ENCODE assay signal across 8 mouse cellular contexts in genomic region chrX:41912061-41912401, GRCm38 (mm10). TPM values are rescaled to one million over a fixed set of nuclear protein-coding genes. Genes with fewer than 3 reads are reported as not detected.
DNase-seq lines count a peak whose midpoint lies in the region; ATAC-seq and TF ChIP-seq lines count a peak whose summit lies in the region.

No protein-coding gene starts in this region.

- H3K4me1 ChIP-seq in cerebellum, adult 2 months (ENCODE audit: control insufficient read depth, insufficient read depth, low read length), result no peaks in the 10 kb centered on the region
- no peaks in the 10 kb centered on the region for H3K4me1 ChIP-seq in neural tube, embryonic 11.5 days (ENCODE audit: control insufficient read depth, insufficient read depth, low read length)
- peaks cover 8% of the 10 kb centered on the region for H3K4me1 ChIP-seq in limb, embryonic 13.5 days
- H3K4me1 ChIP-seq in stomach, embryonic 14.5 days (ENCODE audit: control insufficient read depth, insufficient read depth, low read length), result peaks cover 3% of the 10 kb centered on the region; the same call in 1 of the 2 replicates

- ATAC-seq in neural tube, embryonic 11.5 days (ENCODE audit: insufficient read depth, low FRiP score, low TSS enrichment), result no peak; the same call in 1 of the 2 replicates
- ATAC-seq in limb, embryonic 13.5 days (ENCODE audit: low FRiP score, low read depth), result no peak; the same call in 1 of the 2 replicates
- ATAC-seq in stomach, embryonic 14.5 days (ENCODE audit: insufficient number of reproducible peaks, insufficient read depth, low FRiP score, low read depth), result no peak
- ATAC-seq in monocyte, adult 5-6 weeks (replicated peaks; ENCODE audit: insufficient number of reproducible peaks, low FRiP score, low TSS enrichment, poor library complexity, severe bottlenecking), result no peak

- no peaks in the 10 kb centered on the region for H3K27me3 ChIP-seq in cerebellum, adult 2 months (ENCODE audit: control insufficient read depth, insufficient read depth, low read length)
- no peaks in the 10 kb centered on the region for H3K27me3 ChIP-seq in neural tube, embryonic 11.5 days (ENCODE audit: control insufficient read depth, insufficient read depth, low read length)
- H3K27me3 ChIP-seq in limb, embryonic 13.5 days, result no peaks in the 10 kb centered on the region
- no peaks in the 10 kb centered on the region for H3K27me3 ChIP-seq in stomach, embryonic 14.5 days (ENCODE audit: control insufficient read depth, insufficient read depth, low read length)

- peak overlapping the region; percentile 95 for H3K4me3 ChIP-seq in cerebellum, adult 2 months (replicated peaks; ENCODE audit: insufficient read depth, low read depth, low read length)
- H3K4me3 ChIP-seq in neural tube, embryonic 11.5 days (ENCODE audit: low read depth, low read length), result peak overlapping the region; percentile 62; the same call in 1 of the 2 replicates
- peak overlapping the region; percentile 64 for H3K4me3 ChIP-seq in limb, embryonic 13.5 days
- H3K4me3 ChIP-seq in stomach, embryonic 14.5 days (ENCODE audit: low read depth, low read length), result peak overlapping the region; percentile 44

- H3K4me2 ChIP-seq in neural tube, embryonic 11.5 days (ENCODE audit: low read depth), result 0 out of 2 replicates have a peak overlapping the region, but pooled peaks have one; percentile 29
- H3K4me2 ChIP-seq in limb, embryonic 13.5 days (replicated peaks), result peak overlapping the region; percentile 45
- H3K4me2 ChIP-seq in stomach, embryonic 14.5 days (replicated peaks; ENCODE audit: low read depth, low read length), result peak overlapping the region; percentile 27

- no peaks in the 10 kb centered on the region for H3K36me3 ChIP-seq in neural tube, embryonic 11.5 days (ENCODE audit: control insufficient read depth, insufficient read depth, low read length)
- no peaks in the 10 kb centered on the region for H3K36me3 ChIP-seq in limb, embryonic 13.5 days
- no peaks in the 10 kb centered on the region for H3K36me3 ChIP-seq in stomach, embryonic 14.5 days (ENCODE audit: control insufficient read depth, insufficient read depth, low read length)

- 36% methylated on average over 10 of the region's 10 CpGs for WGBS in cerebellum, adult 2 months
- 46% methylated on average over 10 of the region's 10 CpGs for WGBS in neural tube, embryonic 11.5 days
- 40% methylated on average over 10 of the region's 10 CpGs for WGBS in limb, embryonic 13.5 days
- 41% methylated on average over 10 of the region's 10 CpGs for WGBS in stomach, embryonic 14.5 days

- no peaks in the 10 kb centered on the region for H3K9me3 ChIP-seq in neural tube, embryonic 11.5 days (ENCODE audit: control insufficient read depth, low read length)
- H3K9me3 ChIP-seq in limb, embryonic 13.5 days, result no peaks in the 10 kb centered on the region
- H3K9me3 ChIP-seq in stomach, embryonic 14.5 days (ENCODE audit: control insufficient read depth, low read depth, low read length), result no peaks in the 10 kb centered on the region

- H3K27ac ChIP-seq in cerebellum, adult 2 months (ENCODE audit: insufficient read depth, low read length), result no peak overlapping the region
- H3K27ac ChIP-seq in neural tube, embryonic 11.5 days (ENCODE audit: low read depth, low read length), result no peak overlapping the region
- H3K27ac ChIP-seq in limb, embryonic 13.5 days, result no peak overlapping the region
- H3K27ac ChIP-seq in stomach, embryonic 14.5 days (ENCODE audit: low read length), result 0 out of 2 replicates have a peak overlapping the region, but pooled peaks have one; percentile 27

- no peak for TF ChIP-seq CTCF in cerebellum, adult 2 months (IDR thresholded peaks at IDR 0.05; ENCODE audit: borderline replicate concordance, insufficient read depth, low read depth, low read length)

- H3K9ac ChIP-seq in neural tube, embryonic 11.5 days (ENCODE audit: low read length), result no peak overlapping the region
- H3K9ac ChIP-seq in limb, embryonic 13.5 days, result no peak overlapping the region
- H3K9ac ChIP-seq in stomach, embryonic 14.5 days (replicated peaks; ENCODE audit: low read depth, low read length), result no peak overlapping the region; the same call in 1 of the 2 replicates

- DNase-seq in cerebellum, adult 2 months, result no peak
- DNase-seq in cerebellum, adult 8-10 months, result no peak
- no peak for DNase-seq in neural tube, embryonic 11.5 days (ENCODE audit: low spot score)
- DNase-seq in neural tube, embryonic 10.5 days (ENCODE audit: extremely low spot score, low spot score), result no peak
- DNase-seq in adrenal gland, postnatal 10 days, result no peak

- TF ChIP-seq POLR2A in cerebellum, adult 2 months (IDR thresholded peaks at IDR 0.05; ENCODE audit: borderline replicate concordance, insufficient read depth, low read length), result no peak

RNA-seq across cellular contexts. Expression of gene Thoc2, which starts 8.4 kb away (rescaled TPM):
- polyA plus RNA-seq in cerebellum, adult 2 months (2012; rRNA removed), result 33.0 and 36.7 TPM in 2 replicates
- 90.0 and 107 TPM in 2 replicates for polyA plus RNA-seq in neural tube, embryonic 11.5 days (2014; fragmentation: Nextera tagmentation; extraction: Ambion mirVana)
- 94.2 and 96.7 TPM in 2 replicates for polyA plus RNA-seq in limb, embryonic 13.5 days (2015; fragmentation: Nextera tagmentation; extraction: Ambion mirVana)
- 110 and 111 TPM in 2 replicates for polyA plus RNA-seq in stomach, embryonic 14.5 days (2014; fragmentation: Nextera tagmentation; extraction: Ambion mirVana)
- total RNA-seq in adrenal gland, postnatal 10 days (2021), result 10 to 100 TPM; 55.1 to 64.6 TPM
- 111 to 175 TPM (median 143 TPM) in 3 replicates for total RNA-seq in monocyte, adult 5-6 weeks (2017)

Comparison
In these comparisons a context has a peak if more than half of its experiments do, and no peak if none do; other contexts are left out.
1. H3K4me3 ChIP-seq: peak in every context shown above with its lines; median percentile 95 in cerebellum, adult 2 months; 64 in limb, embryonic 13.5 days; 62 in neural tube, embryonic 11.5 days; 44 in stomach, embryonic 14.5 days.